Mouse (Mus musculus) brown adipose tissue, adult 24 weeks (tissue): Measurements from ENCODE around the gene Fgf18. TPM values are rescaled to one million over a fixed set of nuclear protein-coding genes. Genes with fewer than 3 reads are reported as not detected.

Experiments
- H3K27ac ChIP-seq: fragments of 200-500 bp; replicated peaks from 2 replicates; pipeline ENCODE4 v1.5.1; 2012; ENCODE audit warnings: low read depth, mild to moderate bottlenecking, low read length
- H3K4me1 ChIP-seq: fragments of 200-500 bp; 2 replicates; pipeline ENCODE4 v1.6.1; 2012; ENCODE audit warnings: low read length, mixed read lengths; ENCODE audit not compliant: control insufficient read depth, insufficient read depth, insufficient read length
- H3K4me3 ChIP-seq: fragments of 200-500 bp; 2 replicates; pipeline ENCODE4 v1.5.1; 2012; ENCODE audit warnings: low read depth, mild to moderate bottlenecking, low read length, moderate library complexity; ENCODE audit not compliant: insufficient read depth
- polyA plus RNA-seq: library from polyadenylated mRNA; stranded (reverse); fragments of >200 nt; gene quantifications from 2 replicates; pipeline ENCODE4 v1.2.4, GENCODE M21; 2012; ENCODE audit not compliant: missing spikeins, insufficient read depth, insufficient read length

The Fgf18 gene
- 2.1 TPM in 1 of 2 replicates, not detected in the other for polyA plus RNA-seq

GRCm38 (mm10) chr11:33147171-33147571 lies at the start of gene Fgf18:
Gene Fgf18, minus strand, starts transcription at chr11:33147400.
- H3K4me3 ChIP-seq: peak within 1 kb of the TSS; percentile 54
- no peak within 1 kb of the TSS for H3K27ac ChIP-seq
- H3K4me1 ChIP-seq: peaks cover 4% of the 10 kb centered on the region; the same call in 1 of the 2 replicates

GRCm38 (mm10) chr11:33196447-33197132 lies 49.4 kb upstream of the Fgf18 start:
- Histone ChIP-seq H3K4me3 (no peak overlapping the region), H3K27ac (no peak overlapping the region), H3K4me1 (no peaks in the 10 kb centered on the region)

GRCm38 (mm10) chr11:33195531-33196446 lies 48.6 kb upstream of the Fgf18 start:
- Histone ChIP-seq H3K4me3 (no peak overlapping the region), H3K27ac (no peak overlapping the region), H3K4me1 (no peaks in the 10 kb centered on the region)

- Histone ChIP-seq H3K27ac (no peak overlapping the region), H3K4me3 (no peak overlapping the region), H3K4me1 (no peaks in the 10 kb centered on the region)
Measured at GRCm38 (mm10) chr11:33195061-33195460, 47.9 kb upstream of the Fgf18 start.

GRCm38 (mm10) chr11:33193695-33194094 lies 46.5 kb upstream of the Fgf18 start:
- no peak overlapping the region for H3K4me3 ChIP-seq
- no peaks in the 10 kb centered on the region for H3K4me1 ChIP-seq
- no peak overlapping the region for H3K27ac ChIP-seq

- H3K4me3 ChIP-seq: no peak overlapping the region
- H3K4me1 ChIP-seq: no peaks in the 10 kb centered on the region
- no peak overlapping the region for H3K27ac ChIP-seq
Measured at GRCm38 (mm10) chr11:33181804-33182203, 34.6 kb upstream of the Fgf18 start.

- H3K4me1 ChIP-seq: no peaks in the 10 kb centered on the region
- H3K4me3 ChIP-seq: no peak overlapping the region
- H3K27ac ChIP-seq: no peak overlapping the region
Measured at GRCm38 (mm10) chr11:33180701-33181116, 33.5 kb upstream of the Fgf18 start.

GRCm38 (mm10) chr11:33179802-33180201 lies 32.6 kb upstream of the Fgf18 start:
- Histone ChIP-seq H3K27ac (no peak overlapping the region), H3K4me1 (no peaks in the 10 kb centered on the region), H3K4me3 (no peak overlapping the region)

- no peak overlapping the region for H3K27ac ChIP-seq
- no peak overlapping the region for H3K4me3 ChIP-seq
- no peaks in the 10 kb centered on the region for H3K4me1 ChIP-seq
Measured at GRCm38 (mm10) chr11:33176525-33177245, 29.5 kb upstream of the Fgf18 start.

GRCm38 (mm10) chr11:33175768-33176167 lies 28.6 kb upstream of the Fgf18 start:
- H3K4me1 ChIP-seq: no peaks in the 10 kb centered on the region
- no peak overlapping the region for H3K4me3 ChIP-seq
- no peak overlapping the region for H3K27ac ChIP-seq

GRCm38 (mm10) chr11:33170489-33170888 lies 23.3 kb upstream of the Fgf18 start:
- Histone ChIP-seq H3K4me1 (no peaks in the 10 kb centered on the region), H3K4me3 (no peak overlapping the region), H3K27ac (no peak overlapping the region)

- H3K27ac ChIP-seq: peak within 1 kb of the TSS; percentile 64
- peak within 1 kb of the TSS; percentile 77 for H3K4me3 ChIP-seq
- H3K4me1 ChIP-seq: no peaks in the 10 kb centered on the region
Measured at GRCm38 (mm10) chr11:33162998-33163506, 15.9 kb upstream of the Fgf18 start, which contains the start of gene Npm1. Gene Npm1, minus strand, starts transcription at chr11:33163206.

GRCm38 (mm10) chr11:33162211-33162997 lies 15.2 kb upstream of the Fgf18 start:
- no peaks in the 10 kb centered on the region for H3K4me1 ChIP-seq
- peak overlapping the region; percentile 38; the same call in 1 of the 2 replicates for H3K27ac ChIP-seq
- H3K4me3 ChIP-seq: peak overlapping the region; percentile 77

- H3K4me3 ChIP-seq: no peak overlapping the region
- no peaks in the 10 kb centered on the region for H3K4me1 ChIP-seq
- H3K27ac ChIP-seq: no peak overlapping the region
Measured at GRCm38 (mm10) chr11:33159741-33160140, 12.5 kb upstream of the Fgf18 start.
